Mouse (Mus musculus) neural tube, embryonic 12.5 days (tissue): ENCODE measurements at regions not wholly inside any gene's neighbourhood (a gene's known extent, or its start where the extent isn't known, plus 50 kb on each side); places are given as distances from the start of the nearest gene placed in this dataset.

Source experiments
- ATAC-seq: fragments of 200-750 bp; cut with Nextera tagmentation; 2 replicates; pipeline ENCODE4 v1.8.0; 2017; ENCODE audit warnings: low read depth, mild to moderate bottlenecking, moderate TSS enrichment, moderate library complexity; ENCODE audit not compliant: low FRiP score
- H3K27ac ChIP-seq: fragments of 300-500 bp; sonication (generic); 2 replicates; pipeline ENCODE4 v1.5.1; 2016
- H3K27me3 ChIP-seq: fragments of 300-500 bp; sonication (generic); replicated peaks from 2 replicates; pipeline ENCODE4 v1.6.1; 2016; ENCODE audit warnings: mild to moderate bottlenecking
- H3K36me3 ChIP-seq: fragments of 300-500 bp; sonication (generic); 2 replicates; pipeline ENCODE4 v1.6.1; 2016; ENCODE audit warnings: mild to moderate bottlenecking
- H3K4me1 ChIP-seq: fragments of 300-500 bp; sonication (generic); 2 replicates; pipeline ENCODE4 v1.6.1; 2016
- H3K4me2 ChIP-seq: fragments of 300-500 bp; sonication (generic); replicated peaks from 2 replicates; pipeline ENCODE4 v1.6.1; 2016; ENCODE audit warnings: mild to moderate bottlenecking
- H3K4me3 ChIP-seq: fragments of 300-500 bp; sonication (generic); 2 replicates; pipeline ENCODE4 v1.5.1; 2016
- H3K9ac ChIP-seq: fragments of 300-500 bp; sonication (generic); 2 replicates; pipeline ENCODE4 v1.6.1; 2016; ENCODE audit warnings: mild to moderate bottlenecking
- H3K9me3 ChIP-seq: fragments of 300-500 bp; sonication (generic); 2 replicates; pipeline ENCODE4 v1.6.1; 2016; ENCODE audit warnings: mild to moderate bottlenecking
- WGBS: fragments of 180-500 bp; shearing (Covaris S2); methylation state at CpG from one replicate; pipeline ENCODE4 v1.1.7; 2016; 5-methylcytosine and 5-hydroxymethylcytosine counted together

GRCm38 (mm10) chr9:115471582-115471981 lies 161.4 kb upstream of the Stt3b start:
- Histone ChIP-seq H3K36me3 (no peaks in the 10 kb centered on the region), H3K27me3 (no peaks in the 10 kb centered on the region), H3K4me3 (no peak overlapping the region), H3K9ac (no peak overlapping the region), H3K4me2 (no peak overlapping the region), H3K4me1 (no peaks in the 10 kb centered on the region), H3K27ac (no peak overlapping the region), H3K9me3 (0 out of 2 replicates have a peak, but pooled peaks cover 6% of the 10 kb centered on the region)
- WGBS: 92% methylated on average over 6 of the region's 6 CpGs
- ATAC-seq: no peak

GRCm38 (mm10) chr9:115473037-115473436 lies 162.8 kb upstream of the Stt3b start:
- H3K36me3 ChIP-seq: no peaks in the 10 kb centered on the region
- no peak overlapping the region for H3K4me2 ChIP-seq
- H3K27me3 ChIP-seq: no peaks in the 10 kb centered on the region
- H3K9me3 ChIP-seq: 0 out of 2 replicates have a peak, but pooled peaks cover 6% of the 10 kb centered on the region
- H3K27ac ChIP-seq: no peak overlapping the region
- H3K9ac ChIP-seq: no peak overlapping the region
- H3K4me1 ChIP-seq: no peaks in the 10 kb centered on the region
- no peak overlapping the region for H3K4me3 ChIP-seq
- no peak for ATAC-seq
- 93% methylated on average over 3 of the region's 3 CpGs for WGBS

GRCm38 (mm10) chr9:115473847-115474246 lies 163.6 kb upstream of the Stt3b start:
- Histone ChIP-seq H3K36me3 (no peaks in the 10 kb centered on the region), H3K27ac (no peak overlapping the region)

GRCm38 (mm10) chr9:115474342-115474741 lies 164.1 kb upstream of the Stt3b start:
- Histone ChIP-seq H3K4me1 (0 out of 2 replicates have a peak, but pooled peaks cover 3% of the 10 kb centered on the region), H3K27ac (no peak overlapping the region), H3K4me2 (no peak overlapping the region), H3K4me3 (no peak overlapping the region), H3K9ac (no peak overlapping the region), H3K9me3 (0 out of 2 replicates have a peak, but pooled peaks cover 6% of the 10 kb centered on the region), H3K27me3 (no peaks in the 10 kb centered on the region), H3K36me3 (no peaks in the 10 kb centered on the region)
- ATAC-seq: no peak
- WGBS: 89% methylated on average over 8 of the region's 8 CpGs

More at GRCm38 (mm10) chr9:115473847-115474246, 163.6 kb upstream of the Stt3b start:
- no peak overlapping the region for H3K9ac ChIP-seq
- H3K4me1 ChIP-seq: 0 out of 2 replicates have a peak, but pooled peaks cover 3% of the 10 kb centered on the region
- no peaks in the 10 kb centered on the region for H3K27me3 ChIP-seq
- H3K4me3 ChIP-seq: no peak overlapping the region
- no peak overlapping the region for H3K4me2 ChIP-seq
- no peak for ATAC-seq
- 93% methylated on average over 5 of the region's 5 CpGs for WGBS
- H3K9me3 ChIP-seq: 0 out of 2 replicates have a peak, but pooled peaks cover 6% of the 10 kb centered on the region

GRCm38 (mm10) chr9:115476205-115476604 lies 166.0 kb upstream of the Stt3b start:
- Histone ChIP-seq H3K9ac (no peak overlapping the region), H3K4me2 (no peak overlapping the region), H3K27me3 (no peaks in the 10 kb centered on the region), H3K27ac (no peak overlapping the region), H3K36me3 (no peaks in the 10 kb centered on the region), H3K4me1 (0 out of 2 replicates have a peak, but pooled peaks cover 3% of the 10 kb centered on the region), H3K4me3 (no peak overlapping the region), H3K9me3 (0 out of 2 replicates have a peak, but pooled peaks cover 6% of the 10 kb centered on the region)
- WGBS: 74% methylated on average over 17 of the region's 17 CpGs
- no peak for ATAC-seq

- 0 out of 2 replicates have a peak, but pooled peaks cover 3% of the 10 kb centered on the region for H3K4me1 ChIP-seq
- H3K9ac ChIP-seq: no peak overlapping the region
- H3K4me2 ChIP-seq: no peak overlapping the region
- H3K27me3 ChIP-seq: no peaks in the 10 kb centered on the region
- no peak overlapping the region for H3K4me3 ChIP-seq
- no peaks in the 10 kb centered on the region for H3K36me3 ChIP-seq
- WGBS: 78% methylated on average over 6 of the region's 6 CpGs
- H3K27ac ChIP-seq: no peak overlapping the region
- no peak for ATAC-seq
- H3K9me3 ChIP-seq: 0 out of 2 replicates have a peak, but pooled peaks cover 6% of the 10 kb centered on the region
Observed at GRCm38 (mm10) chr9:115477556-115478220, 167.5 kb upstream of the Stt3b start.

- Histone ChIP-seq H3K4me1 (0 out of 2 replicates have a peak, but pooled peaks cover 3% of the 10 kb centered on the region), H3K9me3 (0 out of 2 replicates have a peak, but pooled peaks cover 6% of the 10 kb centered on the region), H3K27me3 (no peaks in the 10 kb centered on the region), H3K27ac (no peak overlapping the region), H3K36me3 (no peaks in the 10 kb centered on the region), H3K4me2 (no peak overlapping the region), H3K9ac (no peak overlapping the region), H3K4me3 (no peak overlapping the region)
- no peak for ATAC-seq
- 64% methylated on average over 3 of the region's 3 CpGs for WGBS
Observed at GRCm38 (mm10) chr9:115478946-115479345, 168.7 kb upstream of the Stt3b start.

GRCm38 (mm10) chr9:115481176-115481575 lies 171.0 kb upstream of the Stt3b start:
- WGBS: 62% methylated on average over 5 of the region's 5 CpGs
- Histone ChIP-seq H3K9ac (no peak overlapping the region), H3K36me3 (no peaks in the 10 kb centered on the region), H3K4me3 (no peak overlapping the region), H3K27ac (no peak overlapping the region), H3K4me2 (no peak overlapping the region), H3K9me3 (no peaks in the 10 kb centered on the region), H3K4me1 (0 out of 2 replicates have a peak, but pooled peaks cover 3% of the 10 kb centered on the region), H3K27me3 (no peaks in the 10 kb centered on the region)
- no peak for ATAC-seq

- Histone ChIP-seq H3K27ac (no peak overlapping the region), H3K4me1 (0 out of 2 replicates have a peak, but pooled peaks cover 3% of the 10 kb centered on the region), H3K9me3 (no peaks in the 10 kb centered on the region), H3K36me3 (no peaks in the 10 kb centered on the region), H3K27me3 (no peaks in the 10 kb centered on the region), H3K4me2 (no peak overlapping the region), H3K4me3 (no peak overlapping the region), H3K9ac (no peak overlapping the region)
- ATAC-seq: no peak
- WGBS: 85% methylated on average over 7 of the region's 7 CpGs
Observed at GRCm38 (mm10) chr9:115483024-115483423, 172.8 kb upstream of the Stt3b start.

GRCm38 (mm10) chr9:115483721-115484120 lies 173.5 kb upstream of the Stt3b start:
- Histone ChIP-seq H3K36me3 (no peaks in the 10 kb centered on the region), H3K27ac (no peak overlapping the region), H3K4me2 (no peak overlapping the region), H3K9ac (no peak overlapping the region), H3K9me3 (no peaks in the 10 kb centered on the region), H3K4me3 (no peak overlapping the region), H3K4me1 (0 out of 2 replicates have a peak, but pooled peaks cover 2% of the 10 kb centered on the region), H3K27me3 (no peaks in the 10 kb centered on the region)
- WGBS: 58% methylated on average over 2 of the region's 2 CpGs
- no peak for ATAC-seq

GRCm38 (mm10) chr9:115484408-115484807 lies 174.2 kb upstream of the Stt3b start:
- Histone ChIP-seq H3K27ac (no peak overlapping the region), H3K4me3 (no peak overlapping the region), H3K27me3 (no peaks in the 10 kb centered on the region), H3K9me3 (no peaks in the 10 kb centered on the region), H3K9ac (no peak overlapping the region), H3K36me3 (no peaks in the 10 kb centered on the region), H3K4me1 (no peaks in the 10 kb centered on the region), H3K4me2 (no peak overlapping the region)
- 96% methylated on average over 1 of the region's 1 CpGs for WGBS
- ATAC-seq: no peak

- WGBS: 92% methylated on average over 4 of the region's 4 CpGs
- Histone ChIP-seq H3K9ac (no peak overlapping the region), H3K27me3 (no peaks in the 10 kb centered on the region)
Observed at GRCm38 (mm10) chr9:115485219-115485618, 175.0 kb upstream of the Stt3b start.

More at GRCm38 (mm10) chr9:115485219-115485618, 175.0 kb upstream of the Stt3b start:
- no peak overlapping the region for H3K27ac ChIP-seq
- H3K4me3 ChIP-seq: no peak overlapping the region
- no peak overlapping the region for H3K4me2 ChIP-seq
- no peaks in the 10 kb centered on the region for H3K36me3 ChIP-seq
- H3K4me1 ChIP-seq: no peaks in the 10 kb centered on the region
- no peak for ATAC-seq
- H3K9me3 ChIP-seq: no peaks in the 10 kb centered on the region
